In the genomic region with DNA sequence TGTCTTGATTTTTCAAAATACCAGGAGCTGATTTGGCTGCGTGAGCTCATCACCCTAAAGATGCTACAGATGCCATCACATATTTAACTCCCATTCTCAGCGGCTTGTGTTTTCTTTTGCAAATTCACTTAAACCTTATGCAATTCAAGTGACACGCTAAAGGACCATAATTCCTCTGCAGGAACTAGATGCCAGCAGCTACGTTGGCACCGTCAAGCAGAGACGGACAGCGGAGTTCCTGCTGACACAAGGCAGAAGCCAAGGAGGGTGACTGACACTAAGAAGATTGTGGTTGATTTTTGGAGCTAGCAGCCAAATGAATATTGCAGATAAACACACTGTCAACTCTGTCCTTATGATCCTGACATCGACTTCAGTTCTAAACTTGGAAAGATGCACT, we compare ENCODE assay signal across 24 mouse cellular contexts.
"Had no signal": no experiment of that assay in that cellular context is flagged by ENCODE, and none has a peak within 500 bp of the region (broad histone marks: within the 10 kb centered on the region; RNA-seq: fewer than 3 reads in every experiment).

No protein-coding gene starts in this region.

- H3K27ac ChIP-seq: heart, embryonic 13.5 days; heart, embryonic 15.5 days; hindbrain, embryonic 13.5 days; hindbrain, embryonic 15.5 days; hindbrain, postnatal 0 days; left cerebral cortex, adult 2 months; limb, embryonic 10.5 days; limb, embryonic 12.5 days; liver, embryonic 13.5 days; liver, embryonic 15.5 days had no signal

- H3K9ac ChIP-seq: heart, embryonic 13.5 days; heart, embryonic 15.5 days; hindbrain, embryonic 13.5 days; hindbrain, embryonic 15.5 days; limb, embryonic 12.5 days; liver, embryonic 13.5 days; liver, embryonic 15.5 days; liver, postnatal 0 days had no signal

- DNase-seq: gastrocnemius, postnatal 14 days; gastrocnemius, postnatal 36 days; heart, postnatal 14 days; heart, postnatal 36 days; kidney, adult 18-20 months; kidney, adult 8-10 months; kidney, postnatal 10 days; kidney, postnatal 25 days; kidney, postnatal 4 days; liver; liver, embryonic 13.5 days; liver, postnatal 0 days had no signal

- H3K27me3 ChIP-seq: heart, embryonic 13.5 days; heart, embryonic 15.5 days; hindbrain, embryonic 13.5 days; hindbrain, embryonic 15.5 days; limb, embryonic 12.5 days; liver, embryonic 13.5 days; liver, embryonic 15.5 days had no signal

- ATAC-seq: hindbrain, postnatal 0 days; intestine, postnatal 0 days; liver, postnatal 0 days had no signal

- H3K4me1 ChIP-seq: heart, embryonic 13.5 days; hindbrain, embryonic 13.5 days; hindbrain, embryonic 15.5 days; limb, embryonic 10.5 days; limb, embryonic 12.5 days; liver, embryonic 13.5 days; liver, embryonic 15.5 days had no signal

- H3K4me3 ChIP-seq: heart, embryonic 13.5 days; heart, embryonic 15.5 days; hindbrain, embryonic 13.5 days; hindbrain, embryonic 15.5 days; left cerebral cortex, adult 2 months; limb, embryonic 10.5 days; limb, embryonic 12.5 days; liver, embryonic 13.5 days; liver, embryonic 15.5 days had no signal

- H3K36me3 ChIP-seq: heart, embryonic 13.5 days; heart, embryonic 15.5 days; hindbrain, embryonic 13.5 days; hindbrain, embryonic 15.5 days; limb, embryonic 10.5 days; limb, embryonic 12.5 days; liver, embryonic 13.5 days; liver, embryonic 15.5 days had no signal

- H3K9me3 ChIP-seq: heart, embryonic 15.5 days; hindbrain, embryonic 13.5 days; hindbrain, embryonic 15.5 days; limb, embryonic 10.5 days; limb, embryonic 12.5 days; liver, embryonic 13.5 days; liver, embryonic 15.5 days had no signal

- H3K4me2 ChIP-seq: heart, embryonic 11.5 days; heart, embryonic 13.5 days; heart, embryonic 15.5 days; hindbrain, embryonic 13.5 days; hindbrain, embryonic 15.5 days; limb, embryonic 12.5 days; liver, embryonic 11.5 days; liver, embryonic 13.5 days; liver, embryonic 15.5 days had no signal
